15 mouse cellular contexts compared by ENCODE assay signal in the genomic region with DNA sequence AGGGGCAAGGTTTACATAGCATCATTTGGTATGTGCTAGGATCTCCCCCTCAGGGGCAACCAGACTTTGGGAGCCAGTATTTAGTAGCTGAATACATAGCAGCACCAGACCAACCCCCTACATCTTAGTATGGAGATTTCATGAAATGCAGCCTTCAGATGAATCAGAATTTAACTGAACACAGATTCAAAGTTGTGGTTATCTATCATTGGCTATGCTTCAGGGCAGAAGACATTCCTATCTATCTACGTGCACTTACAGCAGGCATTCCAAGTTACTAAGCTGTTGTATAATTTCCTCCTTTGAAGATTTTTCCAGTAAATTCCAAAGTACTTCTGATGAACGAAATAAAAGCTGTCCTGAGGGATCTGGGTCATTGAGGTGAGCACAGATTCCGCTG. TPM values are rescaled to one million over a fixed set of nuclear protein-coding genes. Genes with fewer than 3 reads are reported as not detected.
"Had no signal": no experiment of that assay in that cellular context is flagged by ENCODE, and none has a peak within 500 bp of the region (broad histone marks: within the 10 kb centered on the region; RNA-seq: fewer than 3 reads in every experiment).

No protein-coding gene starts in this region.

- H3K4me1 ChIP-seq: midbrain, embryonic 10.5 days; midbrain, embryonic 12.5 days; neural tube, embryonic 12.5 days had no signal

- ATAC-seq: midbrain, embryonic 16.5 days had no signal

- H3K4me2 ChIP-seq: lung, embryonic 14.5 days; midbrain, embryonic 12.5 days; neural tube, embryonic 12.5 days had no signal

- H3K27me3 ChIP-seq: midbrain, embryonic 12.5 days; neural tube, embryonic 12.5 days had no signal

- H3K27ac ChIP-seq: midbrain, embryonic 10.5 days; midbrain, embryonic 12.5 days; neural tube, embryonic 12.5 days had no signal

- H3K36me3 ChIP-seq: midbrain, embryonic 10.5 days; midbrain, embryonic 12.5 days; neural tube, embryonic 12.5 days had no signal

- DNase-seq: lung, adult 18-20 months; lung, embryonic 14.5 days; lung, postnatal 10 days; lung, postnatal 4 days; midbrain, embryonic 14.5 days; right cerebral cortex, postnatal 14 days; thymus, adult 18-20 months; thymus, postnatal 25 days had no signal

- H3K9ac ChIP-seq: lung, embryonic 14.5 days; midbrain, embryonic 12.5 days; neural tube, embryonic 12.5 days had no signal

- H3K9me3 ChIP-seq: midbrain, embryonic 10.5 days; midbrain, embryonic 12.5 days; neural tube, embryonic 12.5 days had no signal

- H3K4me3 ChIP-seq: midbrain, embryonic 10.5 days; midbrain, embryonic 12.5 days; neural tube, embryonic 12.5 days had no signal

RNA-seq across cellular contexts. Expression of gene Cfap69, which starts 38.5 kb away (rescaled TPM):
- total RNA-seq: megakaryocyte, adult 5-6 weeks; megakaryocyte-erythroid progenitor cell, adult 5-6 weeks; neutrophil, adult 5-6 weeks had no signal

RNA-seq across cellular contexts. Expression of gene Gm8773, which starts 51.9 kb away (rescaled TPM):
- total RNA-seq: megakaryocyte, adult 5-6 weeks; megakaryocyte-erythroid progenitor cell, adult 5-6 weeks had no signal
